Mouse (Mus musculus): ENCODE data around the gene Metap2.
A peak's percentile ranks its signal among the peaks of the same experiment; 100 is the strongest.

Gene Metap2

DNA sequence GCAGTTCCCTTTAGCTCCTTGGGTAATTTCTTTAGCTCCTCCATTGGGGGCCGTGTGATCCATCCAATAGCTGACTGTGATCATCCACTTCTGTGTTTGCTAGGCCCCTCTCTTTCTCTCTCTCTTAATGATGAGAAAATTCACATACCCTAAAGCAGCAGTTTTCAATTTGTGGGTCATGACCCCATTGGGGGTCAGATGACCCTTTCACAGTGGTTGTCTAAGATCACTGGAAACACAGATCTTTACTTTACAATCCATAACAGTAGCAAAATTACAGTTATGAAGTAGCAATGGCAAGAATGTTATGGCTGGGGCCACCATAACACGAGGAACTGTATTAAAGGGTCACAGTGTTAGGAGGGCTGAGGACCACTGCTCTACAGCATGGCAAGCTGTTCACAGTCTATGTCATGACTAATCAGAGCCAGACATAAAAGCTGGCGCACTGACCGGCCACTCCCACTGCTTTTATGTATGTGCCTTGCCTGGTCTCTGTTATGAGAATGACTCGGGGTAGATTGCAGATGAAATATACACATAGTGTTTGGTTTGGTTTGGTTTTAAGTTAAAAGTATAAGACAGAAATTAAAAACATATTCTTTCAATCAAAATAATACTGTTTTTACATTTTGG lies 13.0 kb upstream of the Metap2 start:
- no peak for DNase-seq (ENCODE audit: low spot score)

DNA sequence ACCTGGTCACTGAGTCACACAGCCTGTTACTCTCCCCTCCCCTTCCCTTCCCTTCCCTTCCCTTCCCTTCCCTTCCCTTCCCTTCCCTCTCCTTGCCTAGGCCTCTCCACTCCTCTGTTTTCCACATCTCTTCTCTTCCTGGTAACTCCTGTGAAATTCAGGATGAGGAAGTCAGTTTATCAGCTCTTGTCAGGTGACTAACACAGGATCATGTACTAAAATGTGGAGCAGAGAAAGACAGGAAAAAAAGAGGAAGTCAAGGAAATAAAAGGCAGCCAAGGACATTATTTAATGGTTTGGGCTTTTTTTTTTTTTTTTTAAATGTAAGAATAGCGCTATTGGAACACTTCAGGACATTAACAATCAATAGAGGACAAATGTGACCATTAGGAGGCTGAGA lies 12.1 kb upstream of the Metap2 start:
- DNase-seq (ENCODE audit: low spot score): no peak

DNA sequence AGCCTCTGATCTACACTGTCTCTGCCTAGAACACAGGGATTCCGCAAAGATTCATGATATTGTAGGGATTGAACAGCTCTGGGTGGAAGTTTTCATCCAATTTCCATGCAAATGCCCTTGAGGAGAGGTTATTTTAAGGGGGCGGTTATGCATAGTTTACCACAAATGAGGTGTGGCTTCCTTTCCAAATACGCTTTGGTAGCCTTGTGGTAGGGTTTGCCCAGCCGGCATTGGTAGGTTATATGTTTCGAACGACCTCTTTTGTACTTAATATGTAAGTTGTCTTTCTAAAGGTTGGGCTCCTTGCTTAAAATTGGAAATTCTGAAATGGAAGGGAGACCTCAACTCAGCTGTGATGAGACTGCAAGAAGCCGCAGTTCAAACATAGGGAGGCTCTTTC lies 11.6 kb upstream of the Metap2 start:
- no peak for DNase-seq (ENCODE audit: low spot score)

- DNase-seq (ENCODE audit: low spot score): no peak
Measured at GRCm38 (mm10) chr10:93907376-93907775, 10.5 kb upstream of the Metap2 start.

DNA sequence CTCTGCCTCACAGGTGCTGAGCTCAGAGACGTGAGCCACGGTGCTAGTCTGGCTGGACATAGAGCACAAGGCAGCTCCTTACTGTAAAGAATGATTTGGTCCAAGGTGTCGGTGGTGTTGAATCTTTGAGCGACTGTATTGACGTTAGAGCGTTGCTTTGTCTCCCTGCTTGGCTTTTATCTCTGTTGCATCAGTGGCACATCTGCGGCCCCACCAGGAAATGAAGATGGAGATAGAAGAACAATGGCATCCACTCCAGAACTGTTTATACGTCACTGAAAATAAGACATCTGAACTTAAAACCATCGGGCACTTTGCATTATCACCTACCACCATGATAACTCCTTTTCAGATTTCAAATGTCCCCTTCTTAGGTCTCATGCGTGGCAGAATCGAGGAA lies 3.0 kb upstream of the Metap2 start:
- no peak for DNase-seq (ENCODE audit: low spot score)

DNA sequence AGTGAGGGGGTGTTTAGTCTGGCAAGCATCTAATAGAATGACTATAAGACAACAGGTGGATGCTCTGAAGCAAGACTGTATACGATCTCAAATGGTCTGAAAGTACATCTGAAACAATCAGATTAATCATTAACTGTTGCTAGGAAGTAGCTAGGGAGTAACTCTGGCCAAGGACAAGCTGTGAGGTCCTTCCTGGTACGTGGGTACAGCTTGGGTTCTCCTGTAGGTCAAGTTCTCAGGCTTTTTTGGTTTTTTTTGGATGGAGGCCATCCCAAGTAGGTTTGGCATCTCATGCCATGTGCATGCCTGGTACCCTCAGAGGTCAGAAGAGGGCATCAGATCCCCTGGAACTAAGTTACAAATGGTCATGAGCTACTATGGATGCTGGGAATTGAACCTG lies 2.4 kb upstream of the Metap2 start:
- DNase-seq (ENCODE audit: low spot score): no peak

DNA sequence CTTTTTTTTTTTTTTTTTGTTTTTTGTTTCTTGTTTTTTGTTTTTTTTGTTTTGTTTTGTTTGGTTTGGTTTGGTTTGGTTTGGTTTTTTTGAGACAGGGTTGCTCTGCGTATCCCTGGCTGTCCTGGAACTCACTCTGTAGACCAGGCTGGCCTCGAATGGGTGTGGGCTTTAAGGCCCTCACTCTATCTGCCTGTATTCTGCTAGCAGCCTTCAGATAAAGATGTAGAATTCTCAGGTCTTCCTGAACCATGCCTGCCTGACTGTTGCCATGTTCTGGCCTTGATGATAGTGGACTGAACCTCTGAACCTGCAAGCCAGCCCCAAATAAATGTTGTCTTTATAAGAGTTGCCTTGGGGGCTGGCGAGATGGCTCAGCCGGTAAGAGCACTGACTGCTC lies 4.3 kb downstream of the Metap2 start:
- DNase-seq (ENCODE audit: low spot score): no peak

- DNase-seq (ENCODE audit: low spot score): no peak
Measured at GRCm38 (mm10) chr10:93891031-93891430, 5.9 kb downstream of the Metap2 start.

DNA sequence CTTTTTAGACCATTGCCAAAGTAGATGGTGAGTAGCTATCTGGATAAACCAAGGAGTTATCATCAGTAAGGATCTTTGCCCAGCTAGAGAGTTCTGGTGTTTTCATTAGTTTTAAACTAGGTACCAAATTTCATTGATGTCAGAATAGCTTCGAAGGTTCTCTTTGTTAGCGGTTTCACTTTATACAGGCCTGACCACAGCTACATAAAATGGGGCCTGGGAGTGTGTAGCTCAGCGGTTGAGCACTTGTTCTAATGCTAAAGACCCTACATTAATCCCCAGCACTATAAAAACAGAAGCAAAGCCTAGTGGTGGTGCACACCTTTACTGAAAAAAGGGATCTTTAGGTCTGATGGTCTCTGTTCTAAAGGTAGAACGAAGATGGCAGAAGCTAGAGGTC lies 6.3 kb downstream of the Metap2 start:
- no peak for DNase-seq (ENCODE audit: low spot score)

DNA sequence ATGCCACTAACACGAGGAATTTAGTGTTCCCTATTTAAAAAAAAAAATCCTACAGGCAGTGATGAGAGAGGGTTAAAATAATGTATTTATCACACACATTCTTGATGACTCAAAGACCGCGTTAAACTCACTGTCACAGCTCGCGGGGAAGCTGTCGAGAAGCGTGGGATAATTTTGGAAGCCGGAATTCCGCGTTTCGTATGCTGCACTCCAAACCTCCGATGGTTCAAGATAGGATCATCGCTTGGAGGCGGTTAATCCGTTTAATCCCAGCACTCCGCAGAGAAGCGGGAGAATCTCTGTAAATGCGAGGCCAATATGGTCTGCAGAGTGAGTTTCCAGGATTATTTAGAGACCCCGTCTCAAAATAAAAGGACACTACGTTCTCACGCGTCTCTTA lies 6.9 kb downstream of the Metap2 start:
- DNase-seq (ENCODE audit: low spot score): no peak

DNA sequence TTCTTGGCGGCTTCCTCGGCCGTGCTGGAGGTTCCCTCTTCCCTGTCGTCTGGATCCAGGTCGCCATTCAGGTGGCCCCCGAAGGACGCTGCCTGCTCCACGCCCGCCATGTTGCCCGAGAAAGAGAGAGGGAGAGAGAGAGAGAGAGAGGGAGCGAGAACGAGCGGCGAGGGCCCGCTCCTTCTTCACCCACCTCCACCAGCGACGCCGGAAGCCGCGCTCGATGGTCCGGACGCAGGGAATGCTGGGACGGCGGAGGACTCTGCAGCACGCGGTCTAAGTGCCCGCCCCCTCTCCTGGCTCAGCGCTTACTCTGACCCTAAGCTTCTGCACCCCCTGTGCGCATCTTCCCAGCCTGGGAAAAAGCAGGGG lies 7.3 kb downstream of the Metap2 start:
- peak; percentile 90 for DNase-seq (ENCODE audit: low spot score)

DNA sequence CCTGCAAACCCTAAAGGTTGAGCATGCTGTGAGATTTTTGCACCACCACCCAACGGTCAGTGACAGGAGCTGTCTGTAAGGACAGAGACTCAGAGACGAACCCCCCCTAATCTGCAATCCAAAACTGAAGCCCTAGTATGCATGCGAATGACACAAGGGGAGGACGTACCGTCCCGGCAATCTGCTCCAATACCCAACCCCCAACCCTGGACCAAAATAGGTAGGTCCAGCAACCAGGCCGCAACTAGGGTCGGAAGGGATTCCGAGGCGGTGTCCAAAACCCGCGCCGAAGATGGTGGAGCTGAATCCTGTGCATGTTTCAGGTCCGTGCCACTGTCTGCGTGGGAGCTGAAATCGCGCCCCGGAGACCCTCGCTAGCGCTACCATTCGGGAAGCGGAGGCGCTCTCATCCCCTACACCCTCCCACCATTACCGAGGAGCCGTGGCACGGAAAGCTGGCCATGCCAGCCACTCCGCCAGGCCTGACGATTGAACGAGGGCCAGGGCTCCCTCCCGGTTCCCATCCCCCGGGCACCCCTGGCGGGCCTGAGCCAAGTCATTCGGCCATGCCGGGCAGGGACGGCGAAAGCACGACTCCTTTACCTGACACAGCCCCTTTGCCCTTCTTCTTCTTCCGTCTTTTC lies 7.8 kb downstream of the Metap2 start:
- DNase-seq (ENCODE audit: low spot score): no peak

DNA sequence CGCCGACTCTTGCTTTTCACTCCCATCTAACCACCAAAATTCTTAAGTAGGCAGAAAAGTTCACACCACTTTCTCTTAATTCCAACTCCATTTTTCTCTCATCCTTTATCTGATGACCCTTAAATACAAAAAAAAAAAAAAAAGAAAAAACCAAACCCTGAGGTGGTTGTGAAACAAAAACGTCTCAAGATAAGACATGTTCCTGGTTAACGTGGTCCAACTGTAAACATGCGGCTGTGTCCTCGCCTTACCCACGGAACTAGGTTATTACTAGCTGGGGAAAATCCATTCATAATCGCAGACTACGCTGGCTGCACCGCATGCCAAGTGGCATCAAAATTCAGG lies 8.3 kb downstream of the Metap2 start:
- DNase-seq (ENCODE audit: low spot score): no peak

GRCm38 (mm10) chr10:93885839-93886477 lies 10.9 kb downstream of the Metap2 start:
- no peak for DNase-seq (ENCODE audit: low spot score)

GRCm38 (mm10) chr10:93882738-93883364 lies 14.0 kb downstream of the Metap2 start:
- no peak for DNase-seq (ENCODE audit: low spot score)

GRCm38 (mm10) chr10:93881918-93882317 lies 15.0 kb downstream of the Metap2 start:
- no peak for DNase-seq (ENCODE audit: low spot score)

- no peak for DNase-seq (ENCODE audit: low spot score)
Measured at GRCm38 (mm10) chr10:93878732-93879131, 18.2 kb downstream of the Metap2 start.

DNA sequence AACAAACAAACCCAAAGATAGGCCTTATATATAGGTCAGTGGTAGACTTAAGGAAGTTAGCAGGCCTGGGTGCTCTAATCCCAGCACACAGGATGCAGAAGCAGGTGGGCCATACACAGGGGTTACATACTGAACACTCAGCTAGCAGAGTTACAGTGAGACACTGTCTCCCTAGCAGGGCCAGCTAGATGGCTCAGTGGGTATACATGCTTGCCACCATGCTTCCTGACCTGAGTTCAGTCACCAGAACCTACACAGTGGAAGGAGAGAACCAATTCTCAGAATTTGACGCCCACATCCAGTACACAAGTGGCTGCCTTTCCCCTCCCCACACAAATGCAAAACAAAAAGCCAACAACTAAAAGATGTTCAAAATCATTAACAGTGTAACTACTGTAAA lies 20.1 kb downstream of the Metap2 start:
- no peak for DNase-seq (ENCODE audit: low spot score)

DNA sequence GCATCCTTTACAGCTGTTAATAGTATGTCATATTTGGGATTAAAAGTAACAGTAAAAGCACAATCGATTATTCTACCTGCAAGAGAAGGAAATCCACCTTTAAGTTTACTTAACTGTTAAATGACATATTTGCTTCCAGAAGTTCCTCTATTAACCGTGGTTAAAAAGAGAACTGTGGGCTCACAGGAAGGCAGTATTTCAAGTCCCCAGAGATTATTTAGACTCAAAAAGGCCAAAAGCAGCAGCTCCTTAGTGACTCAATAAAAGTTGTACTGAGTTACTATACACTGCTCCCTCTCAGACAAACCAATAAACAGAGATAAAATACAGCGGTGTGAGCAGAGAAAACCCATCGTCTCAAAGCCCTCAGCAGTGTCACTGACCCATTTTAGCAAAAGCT lies 28.0 kb downstream of the Metap2 start:
- DNase-seq (ENCODE audit: low spot score): no peak

DNA sequence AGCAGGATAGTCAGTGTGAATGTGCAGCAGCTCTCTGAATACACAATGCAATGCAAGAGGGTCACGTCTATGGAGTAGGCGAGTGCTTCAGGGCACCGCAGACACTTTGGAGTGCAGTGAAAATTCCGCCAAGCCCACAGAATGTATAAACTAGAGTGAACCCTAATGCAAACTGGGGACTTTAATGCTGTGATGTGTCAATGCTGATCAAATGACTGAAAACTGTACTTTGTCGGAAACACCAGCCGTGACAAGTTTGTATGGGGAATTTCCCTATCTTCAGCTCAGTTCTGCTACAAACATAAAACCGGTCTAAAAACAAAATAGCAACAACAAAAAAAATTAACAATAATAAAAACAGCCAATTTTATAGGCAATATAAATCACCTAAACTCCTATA lies 28.5 kb downstream of the Metap2 start:
- DNase-seq (ENCODE audit: low spot score): no peak

GRCm38 (mm10) chr10:93856095-93856494 lies 40.8 kb downstream of the Metap2 start:
- DNase-seq (ENCODE audit: low spot score): no peak

GRCm38 (mm10) chr10:93855126-93855525 lies 41.8 kb downstream of the Metap2 start:
- DNase-seq (ENCODE audit: low spot score): no peak

DNA sequence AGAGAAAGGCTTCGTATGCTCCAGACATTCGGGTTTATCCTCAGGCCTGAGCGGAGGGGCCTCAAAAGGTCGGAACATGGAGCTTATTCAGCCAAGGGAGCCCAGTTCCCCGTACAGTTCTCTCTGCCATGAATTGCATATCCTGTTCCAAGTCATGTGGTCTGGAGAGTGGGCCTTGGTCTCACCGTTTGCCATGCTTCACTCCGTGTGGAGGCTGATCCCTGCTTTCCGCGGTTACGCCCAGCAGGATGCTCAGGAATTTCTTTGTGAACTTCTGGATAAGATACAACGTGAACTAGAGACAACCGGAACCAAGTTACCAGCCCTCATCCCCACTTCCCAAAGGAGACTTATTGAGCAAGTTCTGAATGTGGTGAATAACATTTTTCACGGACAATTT lies 50.2 kb downstream of the Metap2 start:
- no peak for DNase-seq (ENCODE audit: low spot score)

All from testis, postnatal 14 days (tissue).